Comparison of ENCODE assay signal across 8 mouse cellular contexts in genomic region chr7:111241538-111241937, GRCm38 (mm10).
DNase-seq lines count a peak whose midpoint lies in the region; ATAC-seq lines count a peak whose summit lies in the region.
"Had no signal": no experiment of that assay in that cellular context is flagged by ENCODE, and none has a peak within 500 bp of the region (broad histone marks: within the 10 kb centered on the region; RNA-seq: fewer than 3 reads in every experiment).

No protein-coding gene starts in this region.

- H3K4me2 ChIP-seq in heart, embryonic 12.5 days: no peak overlapping the region
- H3K4me2 ChIP-seq in hindbrain, embryonic 16.5 days (ENCODE audit: low read length): no peak overlapping the region
- H3K4me2 ChIP-seq: limb, embryonic 13.5 days had no signal

- no peaks in the 10 kb centered on the region for H3K36me3 ChIP-seq in heart, embryonic 12.5 days
- H3K36me3 ChIP-seq in hindbrain, embryonic 16.5 days (ENCODE audit: control insufficient read depth, insufficient read depth, low read length): no peaks in the 10 kb centered on the region
- H3K36me3 ChIP-seq: limb, embryonic 13.5 days had no signal

- no peak overlapping the region for H3K9ac ChIP-seq in heart, embryonic 12.5 days
- no peak overlapping the region for H3K9ac ChIP-seq in hindbrain, embryonic 16.5 days (ENCODE audit: low read depth, low read length)
- H3K9ac ChIP-seq: limb, embryonic 13.5 days had no signal

- H3K27me3 ChIP-seq in heart, embryonic 12.5 days (replicated peaks): no peaks in the 10 kb centered on the region; the same call in 1 of the 2 replicates
- no peaks in the 10 kb centered on the region for H3K27me3 ChIP-seq in hindbrain, embryonic 16.5 days (replicated peaks; ENCODE audit: control insufficient read depth, insufficient read depth, low read length)

- no peak overlapping the region for H3K4me3 ChIP-seq in heart, embryonic 12.5 days
- H3K4me3 ChIP-seq in hindbrain, embryonic 16.5 days (ENCODE audit: low read length): no peak overlapping the region
- H3K4me3 ChIP-seq: limb, embryonic 13.5 days had no signal

- intact Hi-C loops in heart, postnatal 14 days (cut with DNase I): loop anchor here (1.0 kb wide), 2 partner anchors 59 to 191 kb away; no protein-coding TSS in a partner anchor

- H3K9me3 ChIP-seq in heart, embryonic 12.5 days (replicated peaks): no peaks in the 10 kb centered on the region
- H3K9me3 ChIP-seq in hindbrain, embryonic 16.5 days (ENCODE audit: control insufficient read depth, low read length): no peaks in the 10 kb centered on the region

- 55% methylated on average over 4 of the region's 4 CpGs for WGBS in heart, embryonic 12.5 days
- WGBS in hindbrain, embryonic 16.5 days: 51% methylated on average over 4 of the region's 4 CpGs

- ATAC-seq in heart, embryonic 12.5 days (ENCODE audit: insufficient number of reproducible peaks, low FRiP score): no peak
- ATAC-seq in hindbrain, embryonic 16.5 days: no peak

- peak; percentile 29 to 61 for DNase-seq in heart, postnatal 14 days
- peak; percentile 24 for DNase-seq in right cerebral cortex, adult 18-20 months
- no peak for DNase-seq in right cerebral cortex, postnatal 25 days
- DNase-seq in cerebellum, postnatal 10 days: peak; percentile 65 to 78
- peak; percentile 16 for DNase-seq in naive thymus-derived CD4-positive, alpha-beta T cell, adult 2 months (ENCODE audit: low read depth)

- H3K4me1 ChIP-seq in heart, embryonic 12.5 days (replicated peaks): no peaks in the 10 kb centered on the region
- H3K4me1 ChIP-seq in hindbrain, embryonic 16.5 days (ENCODE audit: control insufficient read depth, insufficient read depth, low read depth, low read length): no peaks in the 10 kb centered on the region

- H3K27ac ChIP-seq in heart, embryonic 12.5 days (ENCODE audit: poor library complexity, severe bottlenecking): no peak overlapping the region
- H3K27ac ChIP-seq in hindbrain, embryonic 16.5 days (ENCODE audit: low read depth, low read length): no peak overlapping the region
- H3K27ac ChIP-seq: limb, embryonic 13.5 days had no signal
